ENCODE assay signal across 8 mouse cellular contexts in genomic region chr5:121966940-121967339, GRCm38 (mm10).
A peak's percentile ranks its signal among the peaks of the same experiment; 100 is the strongest.
DNase-seq lines count a peak whose midpoint lies in the region; ATAC-seq lines count a peak whose summit lies in the region.

No protein-coding gene starts in this region.

- H3K27ac ChIP-seq in heart, embryonic 12.5 days (ENCODE audit: poor library complexity, severe bottlenecking): peak overlapping the region; percentile 58
- H3K27ac ChIP-seq in neural tube, embryonic 15.5 days (replicated peaks): no peak overlapping the region
- H3K27ac ChIP-seq in neural tube, embryonic 14.5 days (ENCODE audit: low read depth, low read length): peak overlapping the region; percentile 39; the same call in 1 of the 2 replicates

- H3K4me3 ChIP-seq in heart, embryonic 12.5 days: no peak overlapping the region
- H3K4me3 ChIP-seq in neural tube, embryonic 15.5 days (replicated peaks): no peak overlapping the region
- no peak overlapping the region for H3K4me3 ChIP-seq in neural tube, embryonic 14.5 days (ENCODE audit: low read depth, low read length)

- 0 out of 2 replicates have a peak, but pooled peaks have one; percentile 22 for ATAC-seq in heart, embryonic 12.5 days (ENCODE audit: insufficient number of reproducible peaks, low FRiP score)
- no peak for ATAC-seq in neural tube, embryonic 15.5 days (ENCODE audit: low FRiP score)
- no peak for ATAC-seq in neural tube, embryonic 14.5 days (ENCODE audit: low read depth)

- WGBS in heart, embryonic 12.5 days: 17% methylated on average over 16 of the region's 16 CpGs
- WGBS in neural tube, embryonic 15.5 days: 34% methylated on average over 16 of the region's 16 CpGs
- 32% methylated on average over 16 of the region's 16 CpGs for WGBS in neural tube, embryonic 14.5 days

- no peak overlapping the region for H3K9ac ChIP-seq in heart, embryonic 12.5 days
- H3K9ac ChIP-seq in neural tube, embryonic 15.5 days (replicated peaks): no peak overlapping the region
- no peak overlapping the region for H3K9ac ChIP-seq in neural tube, embryonic 14.5 days (replicated peaks; ENCODE audit: low read depth, low read length)

- peaks cover 38% of the 10 kb centered on the region for H3K4me1 ChIP-seq in heart, embryonic 12.5 days (replicated peaks)
- H3K4me1 ChIP-seq in neural tube, embryonic 15.5 days: peaks cover 51% of the 10 kb centered on the region
- peaks cover 24% of the 10 kb centered on the region; the same call in 1 of the 2 replicates for H3K4me1 ChIP-seq in neural tube, embryonic 14.5 days (ENCODE audit: control insufficient read depth, insufficient read depth, low read length)

- H3K4me2 ChIP-seq in heart, embryonic 12.5 days: peak overlapping the region; percentile 48
- H3K4me2 ChIP-seq in neural tube, embryonic 15.5 days: no peak overlapping the region
- no peak overlapping the region for H3K4me2 ChIP-seq in neural tube, embryonic 14.5 days (ENCODE audit: low read depth, low read length)

- H3K36me3 ChIP-seq in heart, embryonic 12.5 days: no peaks in the 10 kb centered on the region
- no peaks in the 10 kb centered on the region for H3K36me3 ChIP-seq in neural tube, embryonic 15.5 days
- no peaks in the 10 kb centered on the region for H3K36me3 ChIP-seq in neural tube, embryonic 14.5 days (ENCODE audit: control insufficient read depth, insufficient read depth, low read length)

- H3K9me3 ChIP-seq in heart, embryonic 12.5 days (replicated peaks): 0 out of 2 replicates have a peak, but pooled peaks cover 3% of the 10 kb centered on the region
- no peaks in the 10 kb centered on the region for H3K9me3 ChIP-seq in neural tube, embryonic 15.5 days (replicated peaks)
- H3K9me3 ChIP-seq in neural tube, embryonic 14.5 days (ENCODE audit: control insufficient read depth, low read length): no peaks in the 10 kb centered on the region

- H3K27me3 ChIP-seq in heart, embryonic 12.5 days (replicated peaks): no peaks in the 10 kb centered on the region; the same call in 1 of the 2 replicates
- H3K27me3 ChIP-seq in neural tube, embryonic 15.5 days (replicated peaks): no peaks in the 10 kb centered on the region
- no peaks in the 10 kb centered on the region for H3K27me3 ChIP-seq in neural tube, embryonic 14.5 days (ENCODE audit: control insufficient read depth, insufficient read depth, low read length)

- DNase-seq in heart, postnatal 14 days: no peak
- DNase-seq in neural tube, embryonic 10.5 days (ENCODE audit: extremely low spot score, low spot score): peak; percentile 40
- peak; percentile 41 for DNase-seq in gastrocnemius, postnatal 25 days
- DNase-seq in spleen, postnatal 10 days (ENCODE audit: low spot score in 2 of 2): no peak
- no peak for DNase-seq in spleen, adult 18-20 months

- intact Hi-C loops in heart, postnatal 14 days (cut with DNase I): no loop called here

Comparison
In these comparisons a context has a peak if more than half of its experiments do, and no peak if none do; other contexts are left out.
1. DNase-seq: peak in neural tube, embryonic 10.5 days (single experiment) and gastrocnemius, postnatal 25 days (single experiment); none in heart, postnatal 14 days (0 of 2), spleen, postnatal 10 days (0 of 2) and spleen, adult 18-20 months (0 of 2).